Mouse (Mus musculus): ENCODE results near the gene Rnf121.
A peak's percentile ranks its signal among the peaks of the same experiment; 100 is the strongest.

Gene Rnf121

DNA sequence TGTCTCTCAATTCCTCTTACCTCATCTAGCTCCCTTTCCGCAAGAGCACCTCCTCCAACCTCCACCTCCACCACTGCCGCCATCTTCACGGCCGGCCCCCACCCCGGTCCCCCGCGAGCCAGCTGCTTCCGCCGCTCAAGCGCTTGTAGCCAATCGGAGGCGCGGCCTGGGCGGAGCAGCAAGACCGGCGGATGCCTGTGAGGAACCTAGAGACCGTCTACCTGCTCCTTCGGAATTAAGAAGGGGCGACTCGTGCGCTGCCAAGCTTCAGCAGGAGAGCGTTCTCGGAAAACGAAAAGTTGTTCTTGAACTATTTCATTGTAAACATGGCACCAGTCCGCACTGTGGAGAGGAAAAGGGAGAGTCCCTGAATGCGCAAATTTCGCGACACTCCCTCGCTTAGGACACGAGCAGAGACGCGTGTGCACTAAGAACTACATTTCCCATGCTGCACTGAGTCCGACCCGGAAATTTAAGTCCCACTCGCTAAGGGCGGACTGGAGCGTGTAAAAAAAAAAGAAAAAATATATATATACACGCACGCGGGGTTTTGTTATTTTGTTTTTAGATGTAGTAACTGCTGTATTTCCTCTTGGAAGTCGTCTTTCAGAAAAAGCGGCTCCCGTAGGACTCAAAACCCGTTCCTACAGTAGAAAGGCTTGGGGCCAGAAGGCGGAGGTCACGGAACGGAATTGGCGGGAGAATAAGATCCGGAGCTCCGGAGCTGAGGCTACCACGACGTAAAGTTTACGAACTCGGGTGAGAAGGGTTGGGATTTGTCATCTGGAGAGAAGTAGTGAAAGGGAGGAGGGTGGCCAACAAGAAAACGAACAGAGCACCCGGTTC, at the start of gene Rnf121, which contains the start of the genes Xndc1 and Xntrpc:
TSS of gene Rnf121 (minus strand) at position 424 of the 846 bp plus-strand sequence.
TSS of gene Xndc1 (plus strand) at position 466 of the 846 bp plus-strand sequence.
TSS of gene Xntrpc (plus strand) at position 668 of the 846 bp plus-strand sequence.
- peak; percentile 81 for DNase-seq (ENCODE audit: low read depth, low spot score)

DNA sequence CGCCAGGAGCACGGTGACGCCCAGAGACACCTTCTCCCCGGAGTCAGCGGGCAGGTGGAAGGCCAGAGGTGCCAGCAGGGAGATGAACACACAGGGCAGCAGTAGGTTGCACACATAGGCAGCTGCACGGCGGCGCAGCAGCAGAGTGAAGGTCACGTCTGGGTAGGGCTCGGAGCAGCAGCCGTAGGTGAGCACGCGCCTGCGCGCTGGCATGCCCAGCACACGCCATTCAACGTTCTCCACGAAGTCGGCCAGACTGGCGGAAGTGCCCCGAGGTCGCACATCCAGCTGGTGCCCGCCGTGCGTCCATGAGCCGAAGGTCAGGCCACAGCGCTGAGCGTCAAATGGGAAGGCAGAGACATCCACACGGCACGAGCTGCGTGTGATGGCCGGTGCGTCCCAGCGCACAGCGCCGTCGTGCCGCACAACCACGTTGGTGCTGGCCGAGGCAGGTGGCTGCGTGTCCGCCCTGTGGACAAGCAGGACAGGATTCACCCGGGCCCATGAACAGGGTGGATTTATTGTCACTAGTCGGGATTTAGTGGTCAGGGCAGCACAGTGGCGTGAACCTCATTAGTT, 48.0 kb upstream of the Rnf121 start:
- no peak for DNase-seq (ENCODE audit: low read depth, low spot score)

DNA sequence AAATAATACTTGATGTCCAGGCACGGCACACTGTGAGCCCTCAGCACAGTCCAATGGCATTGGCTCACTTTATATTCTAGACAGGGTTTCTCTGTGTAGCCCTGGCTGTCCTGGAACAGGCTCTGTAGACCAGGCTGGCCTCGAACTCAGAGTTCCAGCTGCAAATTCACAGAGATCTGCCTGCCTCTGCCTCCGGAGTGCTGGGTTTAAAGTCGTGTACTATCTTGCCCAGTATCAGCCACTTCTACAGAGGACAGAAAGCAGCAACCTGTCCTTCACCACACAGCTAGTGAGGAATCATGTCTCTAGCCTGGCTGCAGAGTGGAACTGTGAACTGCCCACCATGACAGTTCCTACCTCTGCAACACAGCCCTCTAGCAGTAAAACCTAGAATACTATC, 44.5 kb upstream of the Rnf121 start:
- DNase-seq (ENCODE audit: low read depth, low spot score): no peak

DNA sequence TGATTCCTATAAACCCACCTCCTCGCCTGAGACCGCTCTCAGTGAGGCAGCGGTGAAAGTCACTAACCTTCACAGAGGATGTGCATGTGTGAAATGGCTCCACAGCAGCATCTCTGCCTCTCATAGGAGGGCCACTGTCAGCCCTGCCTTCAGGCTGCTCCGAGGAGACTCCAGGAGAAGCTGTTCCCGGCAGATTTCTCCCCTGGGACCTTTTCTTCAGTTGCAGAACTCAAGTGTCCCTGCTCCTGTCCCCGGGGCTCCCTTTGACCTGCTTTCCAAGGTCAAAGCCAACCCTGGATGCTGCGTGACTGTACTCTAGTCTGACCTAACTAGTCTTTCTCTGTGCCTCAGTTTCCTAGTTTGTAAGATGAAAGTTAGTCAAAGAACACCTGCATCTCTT, 43.9 kb upstream of the Rnf121 start, which contains the start of gene Art5:
TSS of gene Art5 (minus strand) at position 319 of the 400 bp plus-strand sequence.
- no peak for DNase-seq (ENCODE audit: low read depth, low spot score)

DNA sequence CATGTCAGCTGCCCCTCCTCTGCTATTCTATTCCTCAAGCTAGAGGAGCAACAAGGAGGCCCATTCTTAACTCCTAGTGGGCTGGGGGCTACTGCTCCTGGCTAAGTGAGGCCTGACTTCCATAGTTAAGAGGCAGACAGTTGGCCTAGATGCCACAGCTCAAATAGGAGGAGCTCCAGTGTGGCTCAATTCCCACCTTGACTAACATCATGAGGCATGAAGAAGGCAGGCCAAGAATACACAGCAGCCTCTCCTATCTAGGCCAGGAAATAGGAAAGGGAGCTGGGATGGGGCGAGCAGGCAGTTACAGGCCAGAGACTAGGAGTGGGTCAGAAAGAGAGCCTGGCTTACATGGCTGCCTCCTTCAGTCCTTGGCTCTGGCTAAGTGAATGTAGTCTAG, 42.9 kb upstream of the Rnf121 start:
- no peak for DNase-seq (ENCODE audit: low read depth, low spot score)

DNA sequence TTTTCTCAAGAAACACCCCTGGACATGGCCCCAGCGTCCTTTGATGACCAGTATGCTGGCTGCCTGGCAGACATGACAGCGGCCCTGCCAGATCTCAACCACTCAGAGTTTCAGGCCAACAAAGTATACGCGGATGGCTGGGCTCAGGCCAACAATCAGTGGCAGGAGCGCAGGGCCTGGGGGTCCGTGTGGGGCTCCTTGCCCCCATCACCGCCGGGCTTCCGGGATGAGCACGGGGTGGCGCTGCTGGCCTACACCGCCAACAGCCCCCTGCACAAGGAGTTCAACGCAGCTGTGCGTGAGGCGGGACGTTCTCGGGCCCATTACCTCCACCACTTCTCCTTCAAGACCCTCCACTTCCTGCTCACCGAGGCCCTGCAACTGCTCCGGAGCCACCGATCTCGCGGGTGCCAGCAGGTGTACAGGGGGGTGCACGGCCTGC, 41.5 kb upstream of the Rnf121 start:
- DNase-seq (ENCODE audit: low read depth, low spot score): no peak

DNA sequence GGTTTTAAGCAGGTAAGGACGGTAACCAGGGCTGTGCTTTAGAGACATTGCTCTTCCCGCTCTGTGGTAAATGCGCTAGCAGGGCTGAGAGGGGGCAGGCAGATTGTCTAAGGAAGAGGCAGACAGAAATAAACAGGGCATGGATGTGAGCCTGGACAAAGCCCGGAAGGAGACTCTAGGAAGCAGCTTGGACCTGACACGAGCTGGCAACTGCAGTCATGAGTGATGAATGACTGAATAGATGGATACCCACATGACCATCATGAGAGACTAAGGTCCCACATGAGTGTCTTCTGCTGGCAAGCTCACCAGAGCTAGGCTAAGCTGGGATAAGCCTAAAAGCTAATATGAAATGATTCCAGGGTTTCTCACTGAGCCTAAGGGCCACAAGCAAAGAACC, 38.9 kb upstream of the Rnf121 start:
- no peak for DNase-seq (ENCODE audit: low read depth, low spot score)

DNA sequence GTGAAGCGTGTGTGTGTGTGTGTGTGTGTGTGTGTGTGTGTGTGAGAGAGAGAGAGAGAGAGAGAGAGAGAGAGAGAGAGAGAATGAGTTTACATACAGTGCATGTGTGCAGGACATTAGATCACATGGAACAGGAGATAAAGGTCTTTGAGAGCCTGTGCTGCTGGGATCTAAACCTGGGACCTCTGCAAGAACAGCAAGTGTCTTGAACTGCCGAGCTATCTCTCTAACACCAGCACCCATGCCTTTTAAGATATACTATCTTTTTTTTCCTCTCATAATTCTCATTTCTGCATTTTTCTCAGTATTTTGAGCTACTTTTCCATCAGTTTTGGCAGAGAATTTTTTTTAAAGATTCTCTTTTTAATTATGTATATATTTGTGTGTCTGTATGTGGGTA, 38.3 kb upstream of the Rnf121 start:
- no peak for DNase-seq (ENCODE audit: low read depth, low spot score)

DNA sequence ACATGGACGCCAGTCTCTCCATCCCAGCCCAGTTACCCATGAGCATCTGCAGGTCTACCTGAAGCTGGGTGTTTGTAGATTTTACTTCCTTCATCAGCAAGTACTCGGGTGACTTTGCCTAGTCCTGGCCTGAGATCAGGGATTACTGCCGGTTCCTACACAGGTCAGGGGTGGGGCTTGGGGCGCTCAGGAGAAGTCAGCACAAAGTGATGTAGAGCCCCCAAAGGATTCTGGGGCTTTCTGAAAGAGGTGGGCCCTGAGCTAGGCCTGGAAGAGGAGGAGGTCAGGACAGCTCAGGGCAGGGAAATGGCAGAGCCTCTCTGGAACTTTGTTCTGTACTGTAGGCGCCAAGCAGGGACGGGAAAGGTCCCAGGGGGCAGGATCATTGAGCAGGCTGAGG, 37.4 kb upstream of the Rnf121 start:
- no peak for DNase-seq (ENCODE audit: low read depth, low spot score)

DNA sequence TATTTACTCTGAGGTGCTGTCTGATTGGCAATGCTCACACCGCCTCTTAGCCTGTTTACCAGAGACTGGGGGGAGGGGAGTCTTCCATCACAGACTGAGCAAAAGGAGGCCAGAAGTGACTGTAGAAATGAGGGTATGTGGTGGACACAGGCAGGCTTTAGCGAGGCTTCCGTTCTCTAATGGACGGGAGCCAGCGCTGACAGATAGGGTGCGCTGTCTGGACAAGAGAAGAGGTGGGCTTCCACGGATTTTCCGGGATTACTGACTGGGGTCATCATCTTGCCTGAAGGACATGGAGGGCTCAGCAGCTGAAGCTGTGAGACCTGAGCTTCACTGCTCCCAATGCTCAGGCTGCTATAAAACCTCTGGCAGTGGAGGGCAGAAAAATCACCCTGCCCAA, 37.0 kb upstream of the Rnf121 start:
- no peak for DNase-seq (ENCODE audit: low read depth, low spot score)

DNA sequence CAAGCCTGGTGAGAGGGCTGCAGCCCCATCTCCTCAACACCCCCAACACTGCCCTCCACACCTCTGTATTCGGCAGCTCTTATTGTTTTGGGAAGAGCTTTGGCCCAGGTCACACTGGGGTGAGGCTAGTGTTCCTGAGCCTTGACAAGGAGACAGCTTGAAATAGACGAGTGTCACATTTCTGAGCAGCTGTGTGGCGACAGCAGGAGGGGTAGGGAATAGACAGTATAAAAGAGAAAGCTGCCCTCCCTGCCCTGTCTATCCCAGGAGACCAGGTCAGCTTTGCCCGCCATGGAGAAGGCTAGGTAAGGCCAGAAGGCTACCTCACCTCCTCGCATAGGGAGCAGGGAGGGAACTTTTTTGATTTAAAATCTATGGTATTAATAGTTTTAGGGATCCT, 36.2 kb upstream of the Rnf121 start, which contains the start of gene Art1:
TSS of gene Art1 (plus strand) at position 257 of the 400 bp plus-strand sequence.
- no peak for DNase-seq (ENCODE audit: low read depth, low spot score)

DNA sequence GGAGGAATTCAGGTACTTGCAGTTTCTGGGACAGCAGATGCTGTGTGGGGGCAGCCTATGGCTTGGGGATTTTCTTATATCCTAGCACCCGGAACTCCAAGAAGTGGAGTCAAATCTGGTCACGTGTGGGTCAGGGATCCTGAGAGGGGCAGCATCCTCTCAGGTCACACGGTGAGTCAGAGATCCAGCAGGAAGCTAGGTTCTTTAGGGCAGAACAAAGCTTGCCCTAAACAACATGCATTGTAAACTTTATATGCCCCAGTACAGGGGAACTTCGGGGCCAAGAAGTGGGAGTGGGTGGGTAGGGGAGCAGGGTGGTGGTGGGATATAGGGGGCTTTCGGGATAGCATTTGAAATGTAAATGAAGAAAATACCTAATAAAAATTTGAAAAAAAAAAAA, 35.6 kb upstream of the Rnf121 start:
- DNase-seq (ENCODE audit: low read depth, low spot score): no peak

DNA sequence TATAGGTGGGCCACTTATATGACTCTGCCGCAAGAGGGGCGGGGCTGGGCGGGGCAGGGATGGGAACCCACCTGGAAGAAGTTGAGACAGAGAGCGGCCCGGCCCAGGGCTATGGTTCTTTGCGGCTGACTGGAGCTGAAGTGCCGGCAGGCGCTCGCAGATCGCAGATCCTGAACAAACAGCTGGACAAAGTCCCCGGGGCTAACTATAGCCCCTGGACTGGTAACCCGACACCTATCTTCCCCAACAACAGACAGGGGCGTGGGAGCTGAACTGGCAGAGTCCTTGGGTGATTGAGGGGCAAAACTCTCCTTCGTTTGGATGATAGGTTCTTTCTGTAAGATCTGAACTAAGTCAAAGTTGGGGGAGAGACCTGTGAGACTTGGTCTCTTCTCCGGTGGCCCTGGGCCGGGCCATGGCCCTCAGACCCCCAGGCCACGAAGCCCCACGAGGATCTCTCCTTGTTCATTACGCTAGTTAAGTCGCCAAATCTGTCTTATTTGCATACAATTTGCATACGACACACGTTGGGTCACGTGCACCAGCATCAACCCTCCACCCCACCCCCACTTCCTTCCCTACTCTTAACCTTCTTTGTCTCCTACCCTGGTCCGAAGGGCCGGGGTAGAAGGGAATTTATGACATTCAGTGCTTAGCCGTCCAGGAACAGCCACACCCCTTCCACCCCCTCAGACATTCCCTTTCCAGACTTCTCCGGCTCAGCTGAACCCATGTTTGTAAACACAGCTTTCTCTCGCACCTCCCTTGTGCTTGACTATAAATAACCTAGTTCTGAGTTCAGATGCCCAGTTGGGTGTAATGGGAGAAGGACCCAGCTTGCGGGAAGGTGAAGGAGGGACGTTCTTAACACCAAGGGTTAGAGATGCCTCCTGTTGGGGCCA, 34.7 kb upstream of the Rnf121 start:
- DNase-seq (ENCODE audit: low read depth, low spot score): peak; percentile 50

DNA sequence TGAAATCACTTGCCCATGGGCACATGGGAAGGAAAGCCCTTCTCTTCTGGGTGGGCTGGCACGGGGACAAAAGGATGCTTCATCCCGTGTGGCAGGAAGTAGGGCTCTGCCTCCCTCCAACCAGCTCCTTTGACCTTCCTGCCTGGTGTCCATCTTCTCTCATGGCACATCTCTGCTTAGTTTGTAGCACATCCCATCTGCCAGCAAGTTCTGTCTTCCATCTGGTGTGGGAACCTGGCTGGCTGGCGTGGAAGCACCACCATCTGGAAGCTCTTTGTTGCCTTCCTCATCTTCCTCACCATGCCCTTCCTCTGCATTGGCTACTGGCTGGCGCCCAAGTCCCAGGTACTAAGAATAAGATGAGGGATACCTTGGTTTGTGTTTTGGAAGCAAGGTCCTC, 22.1 kb upstream of the Rnf121 start:
- no peak for DNase-seq (ENCODE audit: low read depth, low spot score)

DNA sequence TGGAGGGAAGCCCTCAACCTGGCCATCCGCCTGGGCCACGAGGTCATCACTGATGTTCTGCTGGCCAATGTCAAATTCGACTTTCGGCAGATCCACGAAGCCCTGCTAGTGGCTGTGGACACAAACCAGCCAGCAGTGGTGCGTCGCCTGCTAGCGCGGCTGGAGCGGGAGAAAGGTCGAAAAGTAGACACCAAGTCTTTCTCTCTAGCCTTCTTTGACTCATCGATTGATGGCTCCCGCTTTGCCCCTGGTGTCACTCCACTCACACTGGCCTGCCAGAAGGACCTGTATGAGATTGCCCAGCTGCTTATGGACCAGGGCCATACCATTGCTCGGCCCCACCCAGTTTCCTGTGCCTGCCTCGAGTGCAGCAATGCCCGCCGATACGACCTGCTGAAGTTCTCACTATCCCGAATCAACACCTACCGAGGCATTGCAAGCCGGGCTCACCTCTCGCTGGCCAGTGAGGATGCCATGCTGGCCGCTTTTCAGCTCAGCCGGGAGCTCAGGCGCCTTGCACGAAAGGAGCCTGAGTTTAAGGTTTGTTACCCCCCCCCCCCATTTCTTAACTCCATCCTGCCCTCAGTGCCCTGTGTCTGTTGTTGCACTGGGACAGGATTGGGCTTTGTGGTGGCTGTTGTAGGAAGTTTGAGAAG, 18.9 kb upstream of the Rnf121 start:
- DNase-seq (ENCODE audit: low read depth, low spot score): no peak

DNA sequence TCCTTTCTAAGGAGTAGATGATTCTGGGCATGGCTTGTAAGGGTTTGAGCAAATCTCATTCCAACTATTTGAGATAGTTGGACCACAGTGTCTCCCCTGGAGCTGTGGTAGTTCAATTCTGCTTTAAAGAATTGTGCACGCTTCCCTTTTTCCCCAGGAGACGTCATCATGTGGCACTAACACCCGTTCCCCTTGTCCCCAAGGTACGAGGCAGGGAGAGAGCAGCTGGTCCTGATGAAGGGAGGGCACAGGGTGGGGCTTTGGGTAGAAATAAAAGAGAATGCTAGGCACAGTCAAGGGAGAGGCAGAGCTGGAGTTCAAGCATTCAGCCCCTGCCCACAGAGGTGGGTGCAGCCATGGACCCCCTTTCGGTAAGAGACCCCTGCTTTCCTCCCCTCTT, 17.5 kb upstream of the Rnf121 start, which contains the start of gene Trpc2:
TSS of gene Trpc2 (plus strand) at position 301 of the 400 bp plus-strand sequence.
- DNase-seq (ENCODE audit: low read depth, low spot score): no peak

DNA sequence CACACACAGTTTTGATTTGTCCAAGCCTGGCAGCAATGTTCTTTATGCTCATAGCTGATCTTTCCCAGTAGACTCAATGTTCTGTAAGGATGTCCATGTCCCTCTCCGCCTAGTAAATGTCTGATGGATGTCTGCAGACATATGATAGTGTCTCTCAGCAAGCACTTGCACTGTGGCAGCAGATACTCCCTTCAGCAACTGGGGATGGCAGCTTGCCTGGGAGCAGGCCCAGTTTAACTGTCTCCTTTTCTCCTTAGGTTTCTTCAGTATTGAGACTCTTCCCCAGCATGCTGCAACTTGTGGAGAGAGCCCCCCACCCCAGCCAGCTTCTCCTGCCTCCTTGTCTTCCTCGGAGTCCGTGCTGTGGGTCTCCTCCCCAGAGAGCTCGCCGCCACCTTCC, 16.5 kb upstream of the Rnf121 start:
- DNase-seq (ENCODE audit: low read depth, low spot score): no peak

DNA sequence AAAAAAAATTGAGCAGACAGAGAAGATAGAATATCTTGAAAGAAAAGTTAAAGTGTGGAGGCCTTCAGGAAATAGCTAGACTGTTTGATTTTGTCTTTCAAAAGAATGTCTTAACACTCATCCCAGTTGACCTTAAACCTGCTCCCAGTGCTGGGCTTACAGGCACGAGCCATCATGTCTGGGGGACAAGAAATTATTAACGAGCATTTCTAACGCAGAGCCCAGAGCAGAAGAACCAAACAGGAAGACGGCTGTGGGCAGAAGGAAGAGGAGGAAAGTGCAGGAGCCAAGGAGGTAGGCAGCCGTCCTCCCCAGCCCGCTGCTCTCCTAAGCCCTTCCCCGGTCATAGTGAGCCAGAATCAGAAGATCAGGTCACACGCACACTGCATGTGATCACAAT, 15.0 kb upstream of the Rnf121 start:
- no peak for DNase-seq (ENCODE audit: low read depth, low spot score)

DNA sequence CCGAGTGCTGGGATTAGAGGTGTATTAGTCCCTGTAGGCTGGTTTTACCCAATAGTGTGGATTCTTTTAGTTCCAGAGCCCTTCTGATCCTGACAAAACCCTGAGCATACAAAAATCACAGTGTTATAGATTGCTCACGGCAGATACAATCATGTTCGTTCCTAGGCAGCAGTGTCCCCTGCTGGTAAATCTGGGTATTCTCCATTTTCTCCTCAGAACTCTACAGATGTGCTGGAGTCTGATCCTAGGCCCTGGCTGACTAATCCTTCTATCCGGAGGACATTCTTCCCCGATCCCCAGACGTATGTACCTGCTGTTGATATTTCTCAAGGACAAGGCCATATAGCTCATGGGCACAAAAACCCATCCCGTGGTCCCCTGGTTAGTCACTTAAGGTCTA, 13.2 kb upstream of the Rnf121 start:
- no peak for DNase-seq (ENCODE audit: low read depth, low spot score)

DNA sequence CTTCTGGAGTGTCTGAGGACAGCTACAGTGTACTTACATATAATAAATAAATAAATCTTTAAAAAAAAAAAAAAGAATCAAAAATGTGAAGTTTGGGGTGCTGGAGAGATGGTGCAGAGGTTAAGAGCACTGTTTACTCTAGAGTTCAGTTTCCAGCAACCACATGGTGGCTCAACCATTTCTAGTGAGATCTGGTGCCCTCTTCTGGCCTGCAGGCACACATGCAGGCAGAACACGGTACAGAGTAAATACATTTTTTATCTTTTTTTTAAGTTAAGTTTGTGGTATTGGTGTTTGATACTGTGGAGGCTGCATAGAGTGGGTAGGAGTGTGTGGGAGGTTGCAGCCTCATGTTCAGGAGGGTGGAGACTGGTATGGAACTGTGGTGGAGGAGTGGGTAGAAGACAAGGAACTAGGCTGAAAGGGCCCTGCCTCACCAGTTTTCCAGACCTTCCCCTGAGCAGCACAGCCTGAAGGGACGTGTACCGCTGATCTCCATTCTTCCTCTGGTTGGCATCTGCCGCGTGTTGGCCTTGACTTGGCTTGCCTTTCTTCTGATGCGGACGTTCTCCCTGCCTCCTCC, 11.5 kb upstream of the Rnf121 start:
- DNase-seq (ENCODE audit: low read depth, low spot score): no peak

DNA sequence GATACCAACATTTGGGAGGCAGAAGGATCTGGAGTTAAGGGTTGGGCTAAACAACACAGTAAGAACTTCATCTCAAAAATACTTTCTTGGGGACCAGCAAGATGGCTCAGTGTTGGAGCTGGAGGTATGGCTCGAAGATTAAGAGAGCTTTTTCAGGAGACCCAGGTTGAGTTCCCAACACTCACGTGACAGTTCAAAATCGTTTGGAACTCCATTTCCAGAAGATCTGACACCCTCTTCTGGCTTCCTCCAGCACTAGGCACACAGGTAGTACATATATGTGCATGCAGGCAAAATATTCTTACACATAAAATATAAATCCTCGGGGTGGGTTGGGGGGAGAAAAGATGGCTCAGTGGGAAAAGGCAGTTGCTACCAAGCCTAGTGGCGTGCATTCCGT, 1.1 kb upstream of the Rnf121 start:
- no peak for DNase-seq (ENCODE audit: low read depth, low spot score)
